Mouse (Mus musculus) urinary bladder, postnatal 10 days (tissue): ENCODE data around the gene Olfr559.
A peak's percentile ranks its signal among the peaks of the same experiment; 100 is the strongest.

Experiments
- DNase-seq: peaks from one replicate; pipeline ENCODE4 v3.0.0; 2022; ENCODE audit warnings: low spot score

Gene Olfr559

DNA sequence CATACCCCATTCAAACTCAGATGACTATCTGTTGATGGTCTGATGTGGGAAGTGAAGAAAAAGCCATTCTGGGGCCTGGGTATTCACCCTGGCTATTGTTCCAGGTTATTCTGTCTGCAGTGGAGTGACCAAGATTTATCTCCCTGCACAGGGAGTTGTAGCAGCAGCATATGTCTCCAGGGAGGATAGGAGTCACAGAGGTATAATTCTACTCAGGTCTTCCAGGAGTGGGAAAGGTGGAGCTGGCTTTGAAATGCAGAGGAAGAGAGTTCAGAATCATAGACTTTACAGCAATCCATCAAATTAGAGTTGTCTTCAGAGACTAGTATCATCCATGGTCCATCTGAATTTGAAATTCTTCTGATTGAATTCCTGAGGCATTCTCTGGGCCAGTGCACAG, at the start of gene Olfr559:
Olfr559 (minus strand) TSS at position 101 of the 400 bp plus-strand sequence.
- no peak for DNase-seq

DNA sequence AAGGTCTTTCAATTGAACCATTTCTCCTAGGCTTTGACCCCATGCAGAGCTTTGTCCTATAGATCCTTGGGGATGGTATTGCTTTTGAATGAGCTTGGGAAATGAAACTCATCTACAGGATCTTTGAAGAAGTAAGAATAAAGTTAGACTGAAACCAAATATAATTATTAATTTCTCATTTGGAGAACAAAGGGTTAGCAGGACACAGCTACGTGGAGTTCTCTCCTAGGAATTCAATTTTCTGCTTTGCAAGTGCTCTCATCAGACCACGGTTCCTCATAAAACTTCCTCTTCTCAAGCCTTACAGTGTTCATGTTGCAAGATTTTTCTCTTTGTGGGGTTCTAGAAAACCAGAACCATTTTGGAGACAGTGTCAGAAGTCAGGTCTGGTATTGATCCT, 43.6 kb upstream of the Olfr559 start, which contains the start of gene Olfr561:
Olfr561 (plus strand) TSS at position 301 of the 400 bp plus-strand sequence.
- DNase-seq, result no peak

DNA sequence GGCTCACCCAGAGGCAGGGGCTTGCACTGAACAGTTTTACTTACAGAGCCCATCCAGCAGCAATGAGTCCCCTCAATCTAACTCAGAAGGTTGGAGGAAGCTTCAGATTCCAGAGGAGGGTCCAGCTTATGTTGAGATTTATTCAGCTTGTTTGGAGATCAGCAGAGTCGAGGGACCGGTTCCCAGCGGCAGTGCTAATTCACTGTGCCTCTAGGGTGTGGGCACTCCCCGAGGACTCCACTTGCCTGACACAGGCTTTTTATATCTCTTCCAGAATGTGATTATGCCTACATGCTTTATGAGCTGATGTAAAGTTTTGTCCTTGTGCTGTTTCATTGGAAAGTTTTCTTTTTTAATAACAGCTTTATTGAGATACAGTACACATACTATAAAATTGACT, 32.0 kb upstream of the Olfr559 start, which contains the start of the genes Olfr560 and Olfr78:
Olfr560 (minus strand) TSS at position 101 of the 400 bp plus-strand sequence.
Olfr78 (minus strand) TSS at position 206 of the 400 bp plus-strand sequence.
- no peak for DNase-seq

DNA sequence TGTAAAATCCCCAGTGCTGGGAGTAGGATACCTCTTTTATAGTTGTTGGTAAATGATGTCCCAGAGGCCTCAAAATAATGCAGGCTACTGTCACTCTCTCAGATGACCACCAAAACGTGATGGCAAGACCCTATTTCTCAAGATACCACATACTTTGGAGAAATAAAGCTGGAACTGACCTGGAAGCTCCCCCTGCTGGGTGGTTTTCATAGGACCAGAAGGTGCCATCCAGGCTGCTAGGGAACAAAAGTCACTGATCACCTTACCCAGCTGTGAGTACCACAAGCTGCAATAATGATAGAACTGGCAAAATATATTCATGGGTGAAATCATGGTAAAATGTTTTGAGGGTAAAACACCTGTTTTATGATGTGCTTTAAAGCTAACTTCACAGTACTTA, 24.8 kb upstream of the Olfr559 start:
- no peak for DNase-seq

DNA sequence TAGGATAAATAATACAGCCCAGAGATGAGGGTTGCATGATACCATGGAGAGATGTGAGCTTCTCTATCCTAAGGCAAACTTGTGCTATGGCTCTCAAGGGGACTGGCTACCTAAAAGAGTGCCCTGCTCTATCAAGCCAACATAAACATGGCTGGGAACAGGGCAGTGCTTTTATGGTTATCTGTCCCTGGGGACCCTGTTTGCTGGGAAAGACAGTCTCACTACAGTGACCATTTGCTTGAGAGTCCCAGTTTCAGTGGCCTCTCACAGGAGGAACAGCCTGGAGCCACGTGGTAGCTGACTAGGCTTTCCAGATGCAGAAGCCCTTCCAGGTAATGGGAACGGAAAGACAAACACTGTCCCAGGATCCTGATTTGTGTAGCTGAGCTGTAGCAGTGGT, 10.4 kb upstream of the Olfr559 start:
- DNase-seq, result no peak

DNA sequence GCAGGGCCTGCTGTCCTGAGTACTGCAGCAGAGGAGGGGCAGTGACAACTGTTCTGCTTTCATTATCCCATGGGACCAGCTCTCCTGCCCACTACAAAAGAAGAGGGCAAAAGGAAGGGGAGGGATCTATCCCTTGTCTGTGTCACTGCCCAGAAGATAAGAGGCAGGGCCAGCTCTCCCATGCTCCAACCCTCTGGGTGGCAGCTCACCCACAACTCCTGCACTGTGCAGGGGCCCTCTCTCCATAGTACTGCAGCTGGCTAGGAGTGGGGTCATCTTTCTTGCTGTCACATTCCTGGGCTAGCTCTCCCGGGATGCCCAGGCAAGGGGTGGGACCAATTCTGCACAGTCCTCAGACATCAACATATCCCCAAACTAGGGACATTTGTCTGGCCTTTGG, 6.5 kb upstream of the Olfr559 start:
- DNase-seq, result no peak

DNA sequence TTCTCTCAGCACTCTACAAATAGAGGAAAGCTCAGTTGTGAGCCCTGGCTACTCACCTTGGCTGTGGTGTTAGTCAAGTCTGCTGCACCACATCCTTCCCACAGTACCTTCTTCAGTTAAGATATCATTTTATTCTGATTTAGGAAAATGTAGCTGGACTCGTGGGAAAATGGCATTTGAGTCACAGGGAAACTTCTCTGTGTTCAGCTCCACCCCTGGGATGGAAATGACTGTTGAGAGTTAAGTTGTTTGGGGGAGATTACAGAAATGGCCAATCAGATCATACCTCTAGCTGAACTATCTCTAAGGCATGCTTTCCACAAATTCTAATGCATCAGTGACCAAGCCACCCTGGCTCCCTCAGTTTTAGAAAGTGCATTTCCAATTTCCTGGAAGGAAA, 8.3 kb downstream of the Olfr559 start, which contains the start of gene Olfr33:
Olfr33 (minus strand) TSS at position 101 of the 400 bp plus-strand sequence.
- DNase-seq, result no peak

- DNase-seq, result no peak
Measured at GRCm38 (mm10) chr7:102701915-102702314, 25.4 kb downstream of the Olfr559 start, which contains the start of gene Olfr558. Gene Olfr558, plus strand, starts transcription at chr7:102702215.

GRCm38 (mm10) chr7:102698461-102698860, 28.8 kb downstream of the Olfr559 start:
- DNase-seq, result no peak

DNA sequence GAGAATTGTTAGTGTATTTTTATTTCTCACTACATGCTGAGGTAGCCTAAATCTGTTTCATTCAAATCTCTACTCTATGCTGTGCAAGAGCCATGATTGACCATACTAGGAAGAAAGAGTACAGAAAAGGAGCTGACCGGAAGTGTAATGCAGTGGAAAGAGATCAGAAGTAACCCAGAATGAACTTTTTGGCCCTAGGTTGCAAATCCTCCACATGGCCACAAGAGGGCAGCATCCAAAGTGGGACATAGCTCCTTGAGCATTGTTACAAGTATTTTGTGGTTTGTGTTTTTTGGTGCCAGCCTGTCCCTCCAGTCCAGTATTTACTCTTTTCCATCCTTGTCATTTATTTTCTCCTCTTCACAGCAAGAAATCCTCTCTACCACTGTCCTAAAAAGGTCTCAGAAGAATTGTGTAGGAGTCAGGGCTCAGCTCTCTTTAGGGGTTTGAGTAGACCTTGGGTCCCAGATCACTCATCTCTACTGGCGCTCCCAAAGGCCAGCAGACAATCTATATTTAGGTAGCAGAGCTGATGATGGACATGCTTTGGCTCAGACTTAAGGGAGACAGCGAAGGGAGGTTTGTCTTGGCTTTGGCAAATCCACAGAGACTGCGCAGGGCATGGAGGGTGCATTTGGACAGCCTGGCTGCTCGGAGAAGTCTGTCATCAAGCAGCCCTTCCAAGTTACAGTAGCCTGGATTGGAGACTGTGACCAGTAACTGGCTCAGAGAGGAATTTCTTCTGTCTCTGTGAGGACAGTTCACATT, 31.7 kb downstream of the Olfr559 start, which contains the start of gene Olfr557:
Olfr557 (plus strand) TSS at position 553 of the 768 bp plus-strand sequence.
- no peak for DNase-seq

DNA sequence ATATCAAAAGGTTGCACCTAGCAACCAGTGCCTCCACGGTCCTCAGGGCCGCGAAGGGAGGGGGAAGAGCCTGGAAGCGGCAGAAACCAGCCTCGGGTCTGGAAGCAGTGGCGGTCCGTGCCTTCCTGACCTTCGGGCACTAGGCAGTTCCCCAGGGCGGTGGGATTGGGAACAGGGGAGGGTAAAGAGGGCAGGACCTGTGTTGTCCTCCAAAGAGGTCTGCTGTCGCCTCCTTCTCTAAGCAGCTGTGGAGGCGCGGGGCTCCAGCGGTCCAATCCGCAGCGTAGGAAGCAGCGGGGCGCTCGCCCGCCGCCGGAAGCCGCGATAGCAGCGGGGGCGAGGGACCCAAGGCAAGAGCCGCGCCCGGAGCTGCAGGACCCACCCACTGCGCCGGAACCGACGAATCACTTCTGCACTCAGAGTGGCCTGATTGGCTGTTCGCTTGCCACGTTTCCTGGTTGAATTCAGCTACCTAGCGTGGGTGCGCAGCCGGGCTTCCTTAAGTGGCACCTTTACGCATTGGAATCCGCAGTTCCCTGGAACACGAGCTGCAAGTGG, 40.3 kb downstream of the Olfr559 start, which contains the start of gene Trim68:
Trim68 (minus strand) TSS at position 384 of the 558 bp plus-strand sequence.
- peak; percentile 51 for DNase-seq

DNA sequence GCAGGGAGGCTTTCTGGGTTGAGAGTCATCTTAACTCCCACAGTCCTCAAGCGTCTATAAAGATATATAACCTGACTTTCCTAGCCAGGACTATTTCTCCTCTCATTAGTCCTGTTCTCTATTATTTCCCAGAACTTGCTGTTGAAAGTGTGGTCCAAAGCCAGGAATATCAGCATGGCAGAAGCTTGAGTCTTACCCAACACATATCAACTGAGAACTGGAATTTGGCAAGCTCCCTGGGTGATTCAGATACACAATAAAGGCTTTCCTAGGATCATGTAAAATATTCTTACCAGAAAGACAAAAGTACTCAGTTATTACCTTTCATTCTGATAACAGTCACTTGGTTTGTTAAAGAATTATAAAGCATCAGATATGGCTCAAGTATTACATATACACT, 45.4 kb downstream of the Olfr559 start:
- no peak for DNase-seq

DNA sequence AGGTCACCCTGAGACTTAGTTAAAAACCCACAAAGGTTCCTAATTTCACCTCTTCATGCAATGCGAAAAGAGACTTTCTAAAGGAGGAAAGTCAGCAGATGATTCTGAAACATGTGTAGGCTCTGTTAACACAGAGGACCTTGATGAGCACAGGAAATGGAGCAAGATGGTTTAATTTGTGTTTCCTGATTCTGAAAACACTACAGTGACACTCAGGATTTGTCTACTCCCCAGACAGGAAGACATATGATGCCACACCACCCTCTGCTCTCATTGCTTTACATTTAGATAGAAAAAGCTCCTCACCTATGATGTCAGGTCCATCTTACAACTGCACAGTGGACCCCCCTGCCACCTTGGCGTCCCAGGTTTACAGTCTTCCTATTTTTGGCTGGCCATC, 51.1 kb downstream of the Olfr559 start:
- DNase-seq, result no peak
